Mouse (Mus musculus) ovary, postnatal 10 days (tissue): ENCODE measurements around the gene Hopx.
"Not testable (repeated sequence)": the region's sequence is repeated elsewhere in the genome, so short reads cannot be mapped to it uniquely, and the experiment has no call there.

ENCODE experiments used
- DNase-seq: peaks from one replicate; pipeline ENCODE4 v3.0.0; 2022; ENCODE audit warnings: low spot score

The Hopx gene

DNA sequence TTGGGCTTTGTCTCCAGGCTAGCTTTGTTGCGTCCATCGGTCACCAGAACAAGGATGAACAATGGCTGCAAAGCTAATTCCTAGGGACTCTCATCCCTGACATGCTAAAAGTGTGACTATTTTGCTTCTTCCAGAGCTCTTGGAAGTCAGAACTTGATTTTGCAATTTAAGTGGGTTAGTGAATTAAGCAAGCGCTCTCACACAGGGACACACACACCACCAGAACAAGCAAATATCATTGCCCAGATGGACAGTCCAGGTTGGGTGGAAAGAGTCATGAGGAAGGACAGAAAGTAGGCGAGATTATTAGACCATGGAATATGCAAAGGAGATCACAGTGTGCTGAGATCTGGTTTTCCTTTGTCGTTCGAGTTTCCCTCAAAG, 14.9 kb downstream of the Hopx start:
- DNase-seq, result no peak

DNA sequence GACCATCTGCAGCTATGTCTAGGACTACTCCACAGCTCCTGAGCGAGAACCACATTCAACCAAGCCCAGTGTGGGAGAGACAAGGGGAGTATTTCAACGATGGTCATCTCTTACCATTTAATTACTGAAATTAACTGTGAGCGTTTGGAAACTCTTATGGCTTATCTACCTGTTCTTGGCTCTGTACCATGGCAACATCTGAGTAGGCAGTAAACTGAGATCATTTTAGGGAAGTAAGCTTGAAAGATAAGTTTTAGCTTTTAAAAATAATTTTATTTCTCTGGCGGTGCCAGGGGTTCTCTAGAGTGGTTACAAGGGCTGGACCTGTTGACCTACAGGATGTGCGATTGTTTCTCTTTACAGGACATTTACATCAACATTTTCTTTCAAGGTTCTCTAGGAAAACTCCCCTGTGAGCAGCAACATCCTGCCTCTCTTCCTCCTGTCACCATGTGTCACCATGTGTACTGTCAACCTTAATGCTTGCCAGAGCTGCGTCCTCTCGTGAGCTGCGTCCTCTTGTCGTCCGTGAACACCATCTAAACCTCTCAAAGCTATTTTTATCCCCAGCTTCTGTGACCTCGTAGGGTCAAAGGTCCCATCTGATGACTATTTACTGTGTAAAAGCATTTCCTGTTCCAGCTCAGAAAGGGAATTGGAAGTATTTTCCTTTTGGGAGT, 15.5 kb downstream of the Hopx start:
- no peak for DNase-seq

DNA sequence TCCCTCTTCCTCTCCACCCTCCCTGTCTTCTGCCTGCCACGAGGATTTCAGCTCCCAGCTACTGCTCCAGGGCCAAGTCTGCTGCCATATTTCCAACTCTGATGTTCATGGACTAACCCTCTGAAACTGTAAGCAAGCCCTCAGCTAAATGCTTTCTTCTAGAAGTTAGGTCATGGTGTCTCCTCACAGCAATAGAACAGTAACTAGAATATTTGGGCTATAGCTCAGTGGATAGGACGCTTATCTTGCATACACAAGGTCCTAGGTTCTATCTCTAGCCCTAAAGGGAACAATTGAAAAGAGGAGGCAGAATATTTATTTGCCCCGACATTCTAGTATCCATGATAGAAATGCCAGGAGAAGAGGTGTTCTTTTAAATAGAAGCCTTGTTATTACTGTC, 16.0 kb downstream of the Hopx start:
- no peak for DNase-seq

DNA sequence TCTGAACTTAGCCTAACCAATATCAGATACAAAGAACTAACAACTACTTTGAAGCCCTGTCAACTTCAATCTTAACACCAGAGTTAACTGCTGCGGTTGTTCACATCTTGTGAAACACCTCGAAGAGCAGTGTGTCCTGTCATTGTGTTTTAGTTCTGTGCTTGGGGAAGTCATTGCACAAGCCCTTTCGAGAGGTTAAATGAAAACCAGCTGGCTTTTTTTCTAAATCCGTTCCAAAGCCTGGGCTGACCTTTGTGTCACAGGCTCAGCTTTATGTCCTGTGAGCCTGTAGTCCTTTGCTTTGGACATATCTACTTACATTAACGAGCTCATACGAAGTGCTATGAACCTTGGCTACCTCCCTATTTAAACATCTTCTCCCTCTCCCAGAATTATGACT, 17.2 kb downstream of the Hopx start:
- DNase-seq, result no peak

DNA sequence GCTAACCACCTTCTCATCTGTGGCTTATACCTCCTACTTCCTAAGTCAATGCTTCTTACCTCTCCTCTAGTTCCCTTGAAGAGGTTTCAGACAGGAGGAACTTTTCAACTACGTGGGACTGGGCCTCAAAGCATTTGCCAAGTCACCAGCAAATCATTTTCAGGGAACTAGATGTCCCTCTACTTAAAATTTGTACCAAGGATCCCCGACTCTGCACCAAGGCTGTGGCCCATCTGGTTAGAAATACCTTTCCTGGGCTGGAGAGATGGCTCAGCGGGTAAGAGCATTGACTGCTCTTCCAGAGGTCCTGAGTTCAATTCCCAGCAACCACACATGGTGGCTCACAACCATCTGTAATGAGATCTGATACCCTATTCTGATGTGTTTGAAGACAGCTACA, 18.7 kb downstream of the Hopx start:
- DNase-seq, result not testable (repeated sequence)

DNA sequence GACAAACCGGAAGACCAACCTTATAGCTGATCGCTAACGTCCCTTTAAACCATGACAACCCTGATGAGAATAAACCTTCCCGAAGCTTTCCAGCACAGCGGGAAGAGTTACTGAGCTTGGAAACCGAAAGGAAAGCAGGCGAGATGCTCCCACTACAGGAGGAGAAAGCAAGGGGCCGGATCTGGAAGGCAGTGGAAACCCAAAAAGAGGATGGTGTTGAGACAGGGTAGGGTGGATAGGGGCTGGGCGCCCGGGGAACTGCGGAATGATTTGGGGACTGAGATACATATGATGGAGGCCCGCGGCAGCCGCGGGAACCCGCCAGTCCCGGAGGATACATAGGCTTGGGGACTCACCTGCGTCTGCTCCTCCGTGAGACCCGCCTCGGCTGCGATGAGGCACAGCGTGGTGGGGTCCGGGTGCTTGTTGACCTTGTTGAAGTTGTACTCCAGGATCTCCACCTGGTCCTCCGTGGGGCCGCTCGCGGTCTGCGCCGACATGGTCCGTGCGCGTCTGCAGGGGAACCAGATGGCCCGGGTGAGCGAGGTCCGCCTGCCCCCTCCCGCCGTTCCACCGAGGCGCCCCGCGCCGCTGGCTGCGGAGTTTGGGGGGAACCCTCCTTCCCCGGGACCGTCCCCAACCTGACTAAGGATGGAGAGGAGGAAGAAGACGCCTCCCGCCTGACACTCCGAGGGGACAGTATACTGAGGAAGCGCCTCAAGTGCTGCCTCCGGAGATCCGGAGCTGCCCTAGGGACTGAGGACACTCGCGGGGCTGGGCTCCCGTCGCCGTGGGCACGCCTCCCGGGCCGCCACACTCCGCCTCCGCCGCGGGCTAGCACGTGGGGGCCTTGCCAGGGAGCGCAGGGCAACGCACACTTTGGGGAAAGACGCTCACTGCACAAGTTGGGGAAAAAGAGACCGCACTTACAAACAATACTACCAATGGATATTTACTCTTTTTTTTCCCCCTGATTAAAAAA, 20.1 kb downstream of the Hopx start:
- DNase-seq, result peak; percentile 38

DNA sequence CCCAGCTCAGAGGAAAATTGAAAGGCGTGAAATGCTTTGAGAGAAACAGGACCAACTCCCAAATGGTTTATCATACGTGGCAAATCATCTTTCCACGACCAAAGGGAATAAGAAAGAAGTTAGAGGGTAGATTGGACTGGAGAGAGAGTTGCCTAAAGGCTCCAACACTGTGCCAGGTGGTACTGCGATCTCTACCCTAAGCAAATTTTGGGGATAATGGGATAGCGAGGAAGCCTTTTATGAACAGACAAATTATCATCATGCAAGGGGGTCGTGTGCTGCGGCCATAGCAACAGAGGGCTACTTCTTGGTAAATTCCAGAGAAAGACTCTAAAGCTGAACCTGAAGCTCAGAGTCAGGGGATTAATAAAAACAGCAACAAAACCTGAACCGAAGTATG, 21.0 kb downstream of the Hopx start:
- no peak for DNase-seq

DNA sequence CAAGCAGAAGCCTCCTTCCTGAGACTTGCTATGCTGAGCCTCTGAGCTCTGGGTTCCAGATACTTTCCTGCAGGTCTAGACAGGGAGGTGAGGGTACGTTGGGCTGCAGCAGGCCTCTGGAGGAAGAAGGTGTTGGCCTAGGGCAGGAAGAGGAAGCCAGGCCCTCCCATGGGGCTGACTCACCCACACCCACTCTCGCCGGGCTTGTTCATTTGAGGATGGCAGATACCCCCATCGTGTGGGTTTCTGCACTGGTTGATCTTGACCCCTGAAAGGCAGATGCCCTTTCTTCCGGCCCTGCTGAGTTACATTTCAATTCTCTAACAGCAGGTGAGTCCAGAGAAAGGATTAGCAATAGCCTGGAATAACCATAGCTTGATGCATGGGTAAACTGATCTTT, 22.4 kb downstream of the Hopx start:
- DNase-seq, result no peak

DNA sequence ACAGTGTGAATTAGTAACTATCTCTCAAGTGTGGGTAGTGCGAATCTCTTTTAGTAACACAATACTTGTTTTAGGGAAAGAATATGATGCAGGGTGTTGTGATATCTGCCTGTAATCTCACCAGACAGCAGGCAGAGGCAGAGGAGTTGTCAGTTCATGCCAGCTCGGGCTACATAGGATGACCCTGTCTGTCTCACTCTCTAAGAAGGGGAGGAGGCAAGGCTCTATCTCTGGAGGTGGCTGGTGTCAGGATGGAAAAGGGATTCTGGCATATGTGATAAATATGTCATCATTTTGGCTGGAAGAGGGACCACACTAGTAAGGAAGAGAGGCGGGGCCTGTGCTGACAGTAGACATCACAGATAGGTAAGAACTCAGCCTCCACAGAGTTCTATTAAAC, 23.0 kb downstream of the Hopx start:
- DNase-seq, result no peak

DNA sequence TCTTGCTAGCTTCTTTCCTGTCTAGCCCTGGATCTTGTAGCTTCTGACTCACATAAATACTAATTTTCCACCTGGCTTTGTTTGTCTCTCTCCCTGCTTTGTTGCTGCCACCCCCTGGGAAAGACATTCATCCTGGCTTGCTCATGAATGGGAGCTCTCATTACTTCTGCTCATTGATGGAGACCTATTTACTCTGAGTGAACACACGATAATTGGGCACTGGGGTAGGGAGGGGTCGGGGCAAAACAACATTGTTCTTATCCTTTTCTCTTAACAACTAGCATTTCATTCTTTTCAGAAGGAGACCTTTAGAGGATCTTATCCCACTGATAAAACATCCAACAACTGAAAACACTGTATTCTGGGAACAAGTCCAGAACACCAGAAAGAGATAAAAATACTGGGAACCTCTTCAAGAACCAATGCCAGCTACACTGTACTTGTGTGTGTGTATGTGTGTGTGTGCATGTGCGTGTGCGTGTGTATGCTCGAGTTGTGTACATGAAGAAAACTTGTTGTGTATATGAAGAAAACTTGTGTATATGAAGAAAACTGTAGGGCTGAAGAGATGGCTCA, 24.3 kb downstream of the Hopx start:
- DNase-seq, result no peak

DNA sequence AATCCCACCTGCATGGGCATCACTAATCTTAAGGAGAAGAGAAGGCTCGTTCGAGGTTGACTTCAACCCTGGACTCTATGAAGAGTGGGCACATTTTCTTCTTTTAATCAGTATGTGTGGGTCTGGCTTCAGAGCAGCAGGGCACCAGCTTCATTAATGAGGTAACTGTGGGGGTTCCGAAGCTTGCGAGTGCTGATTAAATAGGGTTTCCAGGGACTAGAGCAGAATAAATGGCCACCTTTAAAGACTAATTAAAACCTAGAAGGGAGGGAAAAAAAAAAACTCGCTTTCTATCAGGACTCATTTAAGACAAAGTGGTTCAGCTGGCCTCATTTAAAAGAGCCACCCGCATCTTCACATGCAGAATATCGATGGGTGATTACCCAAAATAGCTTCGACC, 25.0 kb downstream of the Hopx start:
- DNase-seq, result no peak

DNA sequence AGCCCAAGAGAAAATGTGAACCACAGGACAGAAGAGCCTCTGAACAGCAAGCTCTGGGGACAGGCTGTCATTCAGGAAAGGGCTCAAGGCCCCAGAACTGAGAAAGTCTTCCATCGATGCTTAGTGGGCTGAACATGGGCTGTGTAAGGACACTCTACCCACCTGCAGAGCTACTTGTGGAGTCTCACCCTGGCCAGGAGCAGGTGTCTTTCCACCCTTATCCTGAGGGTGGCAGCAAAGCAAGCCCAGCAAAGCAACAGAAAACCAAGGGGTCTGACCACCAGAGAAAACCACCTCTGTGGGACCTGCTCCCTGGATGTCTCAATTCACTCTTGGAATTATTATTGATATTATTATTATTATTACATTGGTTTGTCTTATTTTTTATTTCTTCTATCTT, 25.6 kb downstream of the Hopx start:
- DNase-seq, result no peak

DNA sequence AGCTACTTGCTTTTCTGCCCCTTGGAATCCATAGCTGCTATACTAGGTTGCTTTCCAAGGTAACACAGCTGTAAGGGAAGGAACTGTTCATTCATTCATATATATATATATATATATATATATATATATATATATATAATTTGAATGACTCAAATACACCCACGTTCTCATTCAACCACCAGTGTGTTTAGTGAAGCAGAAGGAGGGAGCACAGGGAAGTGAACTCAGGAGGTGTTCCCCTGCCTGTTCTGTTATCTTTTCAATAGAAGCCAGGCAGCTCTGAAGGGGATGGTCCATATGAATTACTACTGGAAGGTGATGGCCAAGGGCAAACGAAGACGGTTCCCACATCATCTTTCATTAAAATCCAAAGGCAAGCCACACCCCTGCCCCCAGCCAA, 27.8 kb downstream of the Hopx start:
- no peak for DNase-seq

DNA sequence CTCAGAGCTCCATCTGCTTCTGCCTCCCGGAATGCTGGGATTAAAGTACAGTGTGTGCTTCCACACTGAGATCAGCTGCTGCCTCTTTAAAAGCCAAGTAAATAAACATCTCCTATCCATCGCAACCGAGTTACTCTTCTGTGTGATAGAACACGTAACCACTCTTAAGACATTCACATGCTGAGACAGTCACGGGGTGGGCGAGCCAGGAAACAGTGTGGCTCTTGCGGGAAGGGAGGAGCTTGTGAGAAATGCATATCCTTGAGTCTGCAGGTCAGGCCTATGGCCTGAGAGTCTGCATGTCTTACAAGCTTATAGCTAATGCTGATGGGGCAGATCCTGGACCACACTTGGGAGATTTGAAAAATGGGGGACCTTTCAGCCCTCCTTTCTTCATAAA, 28.4 kb downstream of the Hopx start:
- no peak for DNase-seq

DNA sequence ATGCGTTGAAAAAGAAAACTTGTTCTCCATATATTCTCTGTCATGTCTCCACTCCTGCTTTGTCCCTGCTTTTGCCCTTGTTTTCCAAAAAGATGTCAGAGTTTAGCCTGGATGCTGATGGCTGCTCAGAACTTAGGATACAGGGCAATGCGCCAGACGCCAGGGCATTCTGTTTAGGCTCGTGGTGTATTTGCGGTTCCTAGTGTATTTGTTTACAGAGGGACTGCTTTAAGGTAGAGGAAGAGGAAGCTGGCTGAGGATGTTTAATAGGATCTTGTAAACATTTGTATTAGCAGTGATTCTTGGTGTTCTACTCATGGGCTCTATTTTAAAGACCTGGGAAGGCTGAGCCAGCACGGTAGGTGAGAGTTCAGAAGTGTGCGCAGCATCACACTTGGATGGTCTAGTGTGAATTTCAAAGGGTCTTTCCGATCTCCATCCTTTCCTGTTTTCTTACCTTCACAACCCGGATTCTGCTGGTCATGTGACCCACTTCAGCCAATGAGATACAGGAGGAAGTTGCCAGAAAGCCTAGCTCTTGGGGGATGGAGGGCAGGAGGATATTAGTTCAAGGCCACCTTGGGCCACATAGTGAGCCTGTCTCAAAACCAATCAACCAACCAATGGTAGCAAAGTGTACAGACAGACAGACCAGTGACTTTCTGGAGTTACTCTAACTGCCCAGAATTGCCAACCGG, 29.0 kb downstream of the Hopx start:
- no peak for DNase-seq

DNA sequence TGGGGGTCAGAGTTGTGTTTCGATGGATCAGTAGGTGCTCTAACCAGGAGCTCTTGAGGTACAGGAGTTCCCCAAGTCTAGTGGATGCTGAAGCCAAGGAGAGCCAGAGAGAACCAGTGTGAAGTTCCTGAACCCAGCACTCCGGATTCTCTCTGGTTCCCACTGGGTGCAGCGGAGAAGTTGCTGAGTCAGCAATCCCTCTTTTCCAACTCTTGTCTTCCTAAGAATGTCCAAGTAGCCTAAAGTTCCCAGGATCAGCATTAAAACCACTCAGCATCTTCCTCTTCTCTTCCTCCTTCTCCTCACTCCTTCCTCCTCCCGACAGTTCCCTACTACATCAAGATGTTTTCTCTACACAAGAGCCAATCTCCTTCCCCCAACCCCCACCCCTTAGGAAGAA, 30.5 kb downstream of the Hopx start:
- no peak for DNase-seq

DNA sequence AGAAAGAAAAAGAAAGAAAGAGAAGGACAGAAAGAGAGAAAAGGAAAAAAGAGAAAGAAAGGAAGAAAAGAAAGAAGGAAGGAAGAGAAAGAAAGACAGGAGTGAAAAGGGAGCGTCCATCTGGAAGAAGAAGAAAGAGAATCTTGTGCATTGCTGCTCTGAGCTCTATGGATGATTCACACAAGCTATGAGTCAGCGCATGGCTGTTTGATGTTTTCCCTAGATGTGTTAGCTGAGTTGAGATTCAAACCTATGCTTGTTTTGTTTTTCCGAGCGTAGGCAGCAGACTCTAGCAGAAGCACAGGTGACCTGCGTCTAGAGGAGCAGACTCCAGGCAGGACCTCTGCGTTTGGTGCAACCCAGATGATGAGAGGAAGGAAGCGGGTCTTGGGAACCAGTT, 32.2 kb downstream of the Hopx start:
- no peak for DNase-seq

DNA sequence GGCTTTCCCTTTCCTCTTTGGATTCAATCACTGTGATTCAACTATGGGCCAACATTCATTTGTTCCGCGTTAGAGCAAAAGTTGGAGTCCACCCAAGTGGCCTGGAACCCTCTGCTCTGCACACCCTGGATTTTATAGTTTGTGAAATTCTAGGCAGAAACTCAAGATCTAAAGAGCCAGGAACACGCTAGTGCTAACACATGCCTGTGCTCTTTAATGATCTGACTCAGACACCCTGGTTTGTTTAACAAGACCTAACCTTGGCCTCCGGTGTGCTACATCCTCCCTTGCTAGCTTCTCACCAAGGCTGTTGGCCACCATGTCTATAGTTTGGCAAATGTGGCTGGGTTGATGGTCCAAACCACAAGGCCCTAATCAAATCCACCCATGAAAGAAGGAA, 34.2 kb downstream of the Hopx start:
- DNase-seq, result no peak

DNA sequence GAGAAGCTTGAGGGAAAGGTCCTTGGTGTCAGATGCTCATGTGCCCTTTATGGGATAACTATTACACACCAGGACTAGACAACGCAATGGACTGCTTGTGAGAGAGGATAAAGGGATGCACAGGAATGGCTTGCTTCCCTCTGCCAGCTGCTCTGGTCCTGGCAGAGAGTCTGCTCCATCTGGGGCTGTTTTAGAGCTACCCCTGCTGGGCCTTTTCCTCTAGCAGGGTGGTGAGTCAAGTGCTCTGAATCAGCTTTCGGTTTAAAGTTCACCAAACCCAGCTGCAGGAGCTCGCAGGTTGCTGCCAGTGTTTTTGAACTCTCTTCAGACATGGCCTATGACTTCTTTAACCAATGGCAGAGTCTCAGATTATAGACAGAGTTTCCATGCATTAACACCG, 39.0 kb downstream of the Hopx start:
- no peak for DNase-seq

DNA sequence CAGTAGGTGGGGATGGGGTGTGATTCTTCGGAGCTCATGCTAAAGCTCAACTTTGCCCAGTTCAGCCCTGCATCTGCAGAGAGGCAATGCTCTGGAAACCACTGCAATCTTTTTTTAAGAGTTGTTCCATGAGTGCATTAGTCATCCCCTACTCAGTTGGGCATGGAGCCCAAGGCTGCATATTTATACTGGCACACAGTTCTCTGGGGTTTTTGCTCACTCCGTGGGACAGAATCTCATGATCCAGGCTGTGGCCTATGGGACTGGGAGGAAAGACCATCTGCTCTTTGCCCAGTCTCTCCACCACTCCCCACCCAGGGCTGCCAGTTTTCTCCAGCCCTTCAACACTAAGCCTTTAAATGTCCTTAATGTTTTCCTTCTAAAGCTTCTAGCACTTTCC, 40.0 kb downstream of the Hopx start:
- no peak for DNase-seq

DNA sequence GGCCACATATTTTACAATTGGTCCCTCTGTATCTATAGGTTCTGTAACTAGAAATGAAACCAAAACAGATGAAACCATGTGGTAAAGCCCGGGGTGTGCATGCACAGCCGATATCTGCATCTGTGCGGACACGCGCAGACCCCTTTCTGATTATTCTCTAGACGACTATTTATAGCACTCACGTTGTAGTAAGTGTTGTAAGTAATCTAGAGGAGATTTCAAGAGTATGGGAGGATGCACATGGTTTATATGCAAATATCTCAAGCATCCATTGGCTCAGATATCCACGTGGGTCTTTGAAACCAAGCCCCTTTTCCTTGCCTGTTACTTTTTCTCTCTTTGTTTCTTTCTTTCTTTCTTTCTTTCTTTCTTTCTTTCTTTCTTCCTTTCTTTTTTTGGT, 41.1 kb downstream of the Hopx start:
- DNase-seq, result no peak

DNA sequence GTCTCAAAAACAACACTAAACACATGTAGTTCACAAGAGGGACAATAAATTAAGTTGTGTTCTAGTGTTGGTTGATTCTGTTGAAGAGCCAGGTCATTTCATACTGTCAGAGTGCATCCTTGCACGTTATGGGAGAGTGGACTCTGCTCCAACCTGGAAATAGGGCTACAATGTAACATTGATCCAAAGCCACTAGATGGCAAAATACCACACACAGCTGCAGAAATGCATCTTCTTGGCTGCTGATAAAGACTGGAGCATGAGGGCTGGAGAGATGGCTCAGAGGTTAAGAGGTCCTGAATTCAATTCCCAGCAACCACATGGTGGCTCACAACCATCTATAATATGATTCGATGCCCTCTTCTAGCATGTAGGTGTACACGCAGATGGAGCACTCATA, 43.3 kb downstream of the Hopx start:
- DNase-seq, result no peak

DNA sequence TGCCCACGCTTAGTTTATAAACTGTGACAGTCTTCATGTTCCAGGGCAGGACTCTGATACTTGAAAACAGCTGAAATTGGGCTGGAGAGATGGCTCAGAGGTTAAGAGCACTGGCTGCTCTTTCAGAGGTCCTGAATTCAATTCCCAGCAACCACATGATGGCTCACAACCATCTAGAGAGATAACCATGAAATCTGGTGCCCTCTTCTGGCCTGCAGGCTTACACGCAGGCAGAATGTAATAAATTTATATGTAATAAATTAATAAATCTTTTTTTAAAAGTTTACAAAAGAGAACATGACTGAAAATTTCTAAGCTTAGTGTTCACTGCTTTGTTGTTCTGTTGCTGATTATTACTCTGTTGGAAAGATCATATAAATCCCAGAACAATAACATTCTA, 43.9 kb downstream of the Hopx start:
- DNase-seq, result no peak
